Mouse (Mus musculus): ENCODE measurements at regions not wholly inside any gene's neighbourhood (a gene's known extent, or its start where the extent isn't known, plus 50 kb on each side); places are given as distances from the start of the nearest gene placed in this dataset.

DNA sequence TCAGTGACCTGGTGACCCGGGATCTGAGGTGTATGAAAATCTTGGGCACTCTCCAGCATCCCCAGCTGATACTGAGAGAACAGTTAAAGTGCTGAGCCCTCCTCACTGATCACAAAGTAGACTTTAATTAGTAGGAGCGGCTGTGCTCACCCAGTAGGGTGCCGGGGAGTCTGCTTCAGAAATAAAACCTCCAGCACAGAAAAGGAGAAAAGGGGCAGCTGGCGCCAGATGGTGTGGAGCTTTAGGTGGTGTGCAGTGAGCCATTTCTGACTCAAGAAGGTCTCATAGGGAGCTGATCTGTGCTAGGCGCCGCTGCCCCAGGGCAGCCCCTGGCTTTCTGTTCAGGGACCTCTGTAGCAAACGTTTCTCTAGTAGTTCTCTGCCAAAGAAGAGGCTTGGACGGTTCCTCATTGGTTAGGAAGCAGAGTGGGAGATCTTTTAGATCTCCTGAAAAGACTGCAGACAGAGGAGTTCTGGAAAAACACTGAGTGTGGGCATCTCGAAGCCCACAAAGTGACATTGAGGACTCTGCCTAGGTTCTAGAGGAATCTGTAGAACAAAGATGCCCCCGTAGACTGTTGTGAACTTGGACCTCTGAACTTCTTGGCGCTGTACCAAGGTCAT, 200.1 kb upstream of the Clnk start:
- Histone ChIP-seq H3K27me3 (no peaks in the 10 kb centered on the region), H3K4me2 (replicated peaks) (no peak overlapping the region)
- 24% methylated on average over 11 of the region's 11 CpGs for WGBS

DNA sequence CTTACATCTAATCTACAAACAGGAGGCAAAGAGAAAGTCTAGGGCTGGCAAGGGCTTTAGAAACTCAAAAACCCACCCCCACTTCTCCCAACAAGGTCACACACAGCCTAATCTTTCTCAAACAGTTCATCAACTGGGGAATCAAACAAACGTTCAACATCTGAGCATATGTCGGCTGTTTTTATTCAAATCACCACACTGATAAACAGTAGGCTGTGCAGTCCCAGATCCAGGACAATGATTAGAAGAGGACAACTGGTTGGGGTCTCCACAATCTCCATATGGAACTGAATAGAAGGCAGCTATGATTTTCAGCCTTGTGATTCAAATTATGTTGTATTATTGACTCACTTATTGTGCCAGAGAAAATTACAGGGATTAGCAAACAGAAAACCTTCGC, 193.1 kb upstream of the Clnk start:
- 55% methylated on average over 3 of the region's 3 CpGs for WGBS
- no peak overlapping the region for H3K27ac ChIP-seq
- H3K4me2 ChIP-seq (replicated peaks) = no peak overlapping the region
- no peak for ATAC-seq
- no peak overlapping the region for H3K4me3 ChIP-seq (replicated peaks)
- 0 out of 2 replicates have a peak, but pooled peaks cover 4% of the 10 kb centered on the region for H3K4me1 ChIP-seq (replicated peaks)
- H3K9me3 ChIP-seq = 0 out of 2 replicates have a peak, but pooled peaks cover 2% of the 10 kb centered on the region
- H3K36me3 ChIP-seq = no peaks in the 10 kb centered on the region
- H3K27me3 ChIP-seq = no peaks in the 10 kb centered on the region
- H3K9ac ChIP-seq (replicated peaks) = no peak overlapping the region

More for the DNA sequence above, 200.1 kb upstream of the Clnk start:
- no peak overlapping the region for H3K27ac ChIP-seq
- no peak overlapping the region for H3K4me3 ChIP-seq (replicated peaks)
- 0 out of 2 replicates have a peak, but pooled peaks cover 2% of the 10 kb centered on the region for H3K9me3 ChIP-seq
- no peak overlapping the region for H3K9ac ChIP-seq (replicated peaks)
- ATAC-seq = peak; percentile 85
- H3K4me1 ChIP-seq (replicated peaks) = peaks cover 8% of the 10 kb centered on the region; the same call in 1 of the 2 replicates
- H3K36me3 ChIP-seq = no peaks in the 10 kb centered on the region

- WGBS = 88% methylated on average over 3 of the region's 3 CpGs
- Histone ChIP-seq H3K9me3 (no peaks in the 10 kb centered on the region), H3K27ac (no peak overlapping the region), H3K4me3 (replicated peaks) (no peak overlapping the region), H3K36me3 (no peaks in the 10 kb centered on the region), H3K27me3 (no peaks in the 10 kb centered on the region), H3K4me1 (replicated peaks) (no peaks in the 10 kb centered on the region), H3K9ac (replicated peaks) (no peak overlapping the region), H3K4me2 (replicated peaks) (no peak overlapping the region)
- no peak for ATAC-seq
Measured at GRCm38 (mm10) chr5:39063061-39063460, 186.4 kb upstream of the Clnk start.

GRCm38 (mm10) chr5:39052490-39053250, 176.1 kb upstream of the Clnk start:
- Histone ChIP-seq H3K4me3 (replicated peaks) (no peak overlapping the region), H3K9me3 (no peaks in the 10 kb centered on the region), H3K9ac (replicated peaks) (no peak overlapping the region), H3K4me1 (replicated peaks) (no peaks in the 10 kb centered on the region), H3K36me3 (no peaks in the 10 kb centered on the region), H3K27me3 (no peaks in the 10 kb centered on the region), H3K4me2 (replicated peaks) (no peak overlapping the region), H3K27ac (no peak overlapping the region)
- no peak for ATAC-seq
- WGBS = 82% methylated on average over 8 of the region's 8 CpGs

GRCm38 (mm10) chr5:39050512-39050911, 173.9 kb upstream of the Clnk start:
- Histone ChIP-seq H3K27ac (no peak overlapping the region), H3K9ac (replicated peaks) (no peak overlapping the region), H3K4me2 (replicated peaks) (no peak overlapping the region), H3K4me1 (replicated peaks) (no peaks in the 10 kb centered on the region), H3K9me3 (no peaks in the 10 kb centered on the region), H3K27me3 (no peaks in the 10 kb centered on the region), H3K36me3 (no peaks in the 10 kb centered on the region), H3K4me3 (replicated peaks) (no peak overlapping the region)
- no peak for ATAC-seq
- 91% methylated on average over 3 of the region's 3 CpGs for WGBS

DNA sequence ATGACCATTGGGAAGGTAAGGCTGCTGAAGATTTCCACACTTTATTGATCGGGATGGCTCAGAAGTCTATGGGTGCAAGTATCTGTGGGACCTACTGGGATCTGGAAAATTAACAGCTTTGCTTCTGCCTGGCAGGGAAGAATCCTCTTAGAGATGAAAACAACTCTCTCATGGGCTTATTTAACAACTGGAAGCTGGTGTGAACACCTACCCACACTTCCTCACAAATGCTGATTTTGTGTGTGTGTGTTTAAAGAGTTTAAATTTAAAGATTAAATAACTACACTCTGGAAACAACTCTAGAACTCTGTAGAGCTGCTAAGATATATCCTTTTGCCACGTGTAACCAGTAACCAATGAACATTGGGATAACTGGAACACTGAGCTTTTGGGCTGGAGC, 172.5 kb upstream of the Clnk start:
- Histone ChIP-seq H3K9ac (replicated peaks) (no peak overlapping the region), H3K27ac (no peak overlapping the region), H3K9me3 (no peaks in the 10 kb centered on the region), H3K36me3 (no peaks in the 10 kb centered on the region), H3K4me2 (replicated peaks) (no peak overlapping the region), H3K4me3 (replicated peaks) (no peak overlapping the region), H3K4me1 (replicated peaks) (no peaks in the 10 kb centered on the region), H3K27me3 (no peaks in the 10 kb centered on the region)
- no peak for ATAC-seq
- WGBS = 66% methylated on average over 2 of the region's 2 CpGs

DNA sequence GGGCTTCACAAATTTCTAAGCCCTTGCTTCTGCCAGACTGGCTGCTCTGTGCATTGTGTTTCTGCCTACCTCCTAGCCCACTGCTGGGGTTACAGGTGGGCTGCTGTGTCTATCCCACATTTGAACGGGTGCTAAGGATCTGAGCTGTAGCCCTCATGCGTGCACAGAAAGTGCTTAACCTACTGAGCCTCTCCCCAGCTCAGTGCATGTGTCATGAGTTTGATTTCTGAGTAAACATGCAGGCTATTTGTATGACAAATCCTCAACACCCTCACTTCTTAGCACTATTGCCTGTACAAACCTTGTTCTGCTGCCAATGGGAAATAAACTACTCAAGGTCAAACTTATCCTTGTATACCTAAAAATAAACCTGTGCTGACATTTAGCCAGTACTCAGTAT, 163.9 kb upstream of the Clnk start:
- H3K9me3 ChIP-seq = no peaks in the 10 kb centered on the region
- whole genome bisulfite sequencing = 83% methylated on average over 2 of the region's 2 CpGs
- H3K4me3 ChIP-seq (replicated peaks) = no peak overlapping the region
- H3K9ac ChIP-seq (replicated peaks) = no peak overlapping the region
- no peaks in the 10 kb centered on the region for H3K4me1 ChIP-seq (replicated peaks)
- no peak overlapping the region for H3K4me2 ChIP-seq (replicated peaks)
- H3K27me3 ChIP-seq = no peaks in the 10 kb centered on the region
- ATAC-seq = no peak
- no peaks in the 10 kb centered on the region for H3K36me3 ChIP-seq
- no peak overlapping the region for H3K27ac ChIP-seq

- 83% methylated on average over 4 of the region's 4 CpGs for WGBS
- no peaks in the 10 kb centered on the region for H3K27me3 ChIP-seq
- no peak overlapping the region for H3K4me2 ChIP-seq (replicated peaks)
- no peaks in the 10 kb centered on the region for H3K36me3 ChIP-seq
- no peaks in the 10 kb centered on the region for H3K4me1 ChIP-seq (replicated peaks)
- no peaks in the 10 kb centered on the region for H3K9me3 ChIP-seq
- no peak overlapping the region for H3K4me3 ChIP-seq (replicated peaks)
- H3K27ac ChIP-seq = no peak overlapping the region
- H3K9ac ChIP-seq (replicated peaks) = no peak overlapping the region
- no peak for ATAC-seq
Measured at GRCm38 (mm10) chr5:39023241-39023640, 146.6 kb upstream of the Clnk start.

DNA sequence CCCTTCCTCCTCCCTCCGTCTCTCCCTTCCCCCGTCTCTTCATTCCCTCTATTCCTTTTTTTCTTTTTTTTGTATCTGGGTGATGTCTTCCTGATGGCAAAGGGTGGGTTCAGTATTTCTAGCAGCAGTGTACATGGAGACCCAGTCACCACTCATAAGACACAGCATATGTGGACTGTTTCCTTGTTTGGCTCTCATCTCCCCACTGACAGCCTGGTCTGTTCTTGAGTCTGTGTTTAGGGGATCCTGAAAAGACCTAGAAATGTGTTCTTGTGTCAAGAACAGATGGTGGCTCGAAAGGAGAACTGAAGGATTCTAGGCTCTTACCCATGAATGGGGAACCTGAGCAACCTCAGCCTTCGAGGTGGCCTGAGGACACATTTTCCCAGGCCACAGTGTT, 124.0 kb upstream of the Clnk start:
- WGBS = 82% methylated on average over 4 of the region's 4 CpGs
- Histone ChIP-seq H3K36me3 (no peaks in the 10 kb centered on the region), H3K9me3 (no peaks in the 10 kb centered on the region), H3K27me3 (no peaks in the 10 kb centered on the region), H3K9ac (replicated peaks) (no peak overlapping the region), H3K4me2 (replicated peaks) (no peak overlapping the region), H3K27ac (no peak overlapping the region), H3K4me3 (replicated peaks) (no peak overlapping the region), H3K4me1 (replicated peaks) (no peaks in the 10 kb centered on the region)
- no peak for ATAC-seq

DNA sequence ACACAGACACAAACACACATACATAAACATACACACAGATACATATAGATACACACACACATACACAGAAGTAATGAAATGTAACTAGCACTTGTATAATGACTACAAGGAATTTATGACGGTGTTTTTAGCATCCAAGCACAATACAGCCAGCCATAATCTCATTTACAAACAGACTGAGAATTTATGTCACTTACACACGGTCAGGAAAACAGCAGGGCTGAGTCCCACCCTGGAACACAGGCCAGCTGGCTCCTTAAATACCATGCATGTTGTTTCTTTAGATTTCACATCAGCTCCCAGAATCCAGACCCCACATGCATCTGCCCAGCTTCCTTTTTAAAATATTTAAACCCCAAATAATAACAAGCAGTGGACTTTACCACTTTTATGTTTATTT, 123.1 kb upstream of the Clnk start:
- Histone ChIP-seq H3K9ac (replicated peaks) (no peak overlapping the region), H3K9me3 (no peaks in the 10 kb centered on the region), H3K27ac (no peak overlapping the region), H3K4me1 (replicated peaks) (no peaks in the 10 kb centered on the region), H3K27me3 (no peaks in the 10 kb centered on the region), H3K36me3 (no peaks in the 10 kb centered on the region), H3K4me2 (replicated peaks) (no peak overlapping the region), H3K4me3 (replicated peaks) (no peak overlapping the region)
- WGBS = 34% methylated on average over 2 of the region's 2 CpGs
- no peak for ATAC-seq

DNA sequence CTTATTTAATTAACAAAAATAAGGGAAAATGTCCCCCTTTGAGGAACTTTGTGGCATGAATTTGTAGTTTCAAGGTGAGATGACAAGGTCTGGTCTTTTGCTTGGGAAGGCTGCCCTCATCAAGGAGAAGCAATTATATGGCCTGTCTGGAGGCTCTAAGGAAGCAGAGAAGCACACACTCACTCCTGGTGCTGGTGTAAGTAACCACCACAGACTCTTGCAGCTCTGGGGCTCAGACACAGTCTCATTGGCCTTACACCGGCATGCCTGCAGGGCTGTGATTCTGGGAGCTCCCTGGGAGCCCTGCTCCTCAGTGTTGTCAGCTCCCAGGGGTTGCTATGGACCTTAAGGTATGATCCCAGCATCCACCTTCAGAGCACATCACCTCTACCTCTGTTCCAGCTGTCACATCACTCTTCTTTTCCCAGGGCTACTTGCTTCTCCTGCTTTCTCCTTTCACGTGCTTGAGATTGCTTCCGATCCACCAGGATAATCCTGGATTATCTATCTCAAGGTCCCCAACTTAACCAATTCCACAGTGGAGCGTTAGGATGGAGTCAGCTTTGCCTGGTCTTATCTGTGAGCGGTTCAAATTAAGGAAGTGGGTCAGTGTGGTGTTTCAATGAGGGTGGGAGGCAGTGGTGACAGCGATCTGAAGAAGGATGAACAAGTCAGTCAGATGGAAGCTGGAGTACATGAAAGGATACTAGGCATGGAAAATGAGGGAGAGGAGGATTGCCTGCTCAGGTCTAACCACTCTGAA, 96.0 kb upstream of the Clnk start:
- no peaks in the 10 kb centered on the region for H3K4me1 ChIP-seq (replicated peaks)
- no peak overlapping the region for H3K9ac ChIP-seq (replicated peaks)
- no peak overlapping the region for H3K27ac ChIP-seq
- ATAC-seq = no peak
- H3K27me3 ChIP-seq = no peaks in the 10 kb centered on the region
- no peak overlapping the region for H3K4me3 ChIP-seq (replicated peaks)
- H3K4me2 ChIP-seq (replicated peaks) = no peak overlapping the region
- WGBS = 64% methylated on average over 6 of the region's 6 CpGs
- H3K36me3 ChIP-seq = no peaks in the 10 kb centered on the region
- H3K9me3 ChIP-seq = no peaks in the 10 kb centered on the region; the same call in 1 of the 2 replicates

GRCm38 (mm10) chr5:38970497-38970896, 93.9 kb upstream of the Clnk start:
- Histone ChIP-seq H3K4me3 (replicated peaks) (no peak overlapping the region), H3K4me2 (replicated peaks) (no peak overlapping the region), H3K27me3 (no peaks in the 10 kb centered on the region), H3K9ac (replicated peaks) (no peak overlapping the region), H3K4me1 (replicated peaks) (no peaks in the 10 kb centered on the region), H3K9me3 (no peaks in the 10 kb centered on the region; the same call in 1 of the 2 replicates), H3K27ac (no peak overlapping the region), H3K36me3 (no peaks in the 10 kb centered on the region)
- no peak for ATAC-seq
- 88% methylated on average over 4 of the region's 4 CpGs for WGBS
